Mouse (Mus musculus): ENCODE data around the gene Khsrp. TPM values are rescaled to one million over a fixed set of nuclear protein-coding genes. Genes with fewer than 3 reads are reported as not detected.
A peak's percentile ranks its signal among the peaks of the same experiment; 100 is the strongest.
"Not testable (repeated sequence)": the region's sequence is repeated elsewhere in the genome, so short reads cannot be mapped to it uniquely, and the experiment has no call there.

The Khsrp gene
- polyA plus RNA-seq, 1 experiment: 56.3 TPM

DNA sequence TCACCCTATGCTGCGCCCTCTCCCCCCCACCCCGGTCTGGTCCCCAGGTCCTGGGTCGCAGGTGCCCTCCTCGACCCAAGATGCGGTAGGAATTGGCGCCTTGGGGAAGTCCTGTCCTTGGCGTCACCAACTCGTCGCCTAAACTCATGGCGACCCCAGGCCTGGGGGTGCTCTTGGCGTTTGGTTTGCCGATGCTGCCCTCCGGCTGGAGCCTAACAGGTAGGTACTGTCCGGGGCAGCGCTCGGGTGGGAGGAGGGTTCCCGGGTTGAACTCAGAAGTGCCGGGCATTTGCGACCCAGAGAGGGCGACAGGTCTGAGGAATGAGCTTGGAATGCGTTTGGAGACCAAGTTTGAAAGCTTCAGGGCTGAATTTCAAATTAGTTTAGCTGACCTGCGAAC, 31.2 kb upstream of the Khsrp start:
- 8% methylated on average over 22 of the region's 22 CpGs for WGBS
- H3K27ac ChIP-seq (ENCODE audit: control insufficient read depth, insufficient read depth, low read depth, low read length, poor library complexity): no peak overlapping the region
- no peak overlapping the region for H3K4me3 ChIP-seq (replicated peaks; ENCODE audit: control insufficient read depth, low read depth, low read length)
- TF ChIP-seq POLR2A (IDR thresholded peaks at IDR 0.05; ENCODE audit: borderline replicate concordance, control insufficient read depth, low read depth, low read length): no peak
- TF ChIP-seq CTCF (IDR thresholded peaks at IDR 0.05; ENCODE audit: control insufficient read depth, insufficient read depth, low read length): no peak
- peaks cover 3% of the 10 kb centered on the region; the same call in 1 of the 2 replicates for H3K4me1 ChIP-seq (ENCODE audit: control insufficient read depth, insufficient read depth, low read length)

DNA sequence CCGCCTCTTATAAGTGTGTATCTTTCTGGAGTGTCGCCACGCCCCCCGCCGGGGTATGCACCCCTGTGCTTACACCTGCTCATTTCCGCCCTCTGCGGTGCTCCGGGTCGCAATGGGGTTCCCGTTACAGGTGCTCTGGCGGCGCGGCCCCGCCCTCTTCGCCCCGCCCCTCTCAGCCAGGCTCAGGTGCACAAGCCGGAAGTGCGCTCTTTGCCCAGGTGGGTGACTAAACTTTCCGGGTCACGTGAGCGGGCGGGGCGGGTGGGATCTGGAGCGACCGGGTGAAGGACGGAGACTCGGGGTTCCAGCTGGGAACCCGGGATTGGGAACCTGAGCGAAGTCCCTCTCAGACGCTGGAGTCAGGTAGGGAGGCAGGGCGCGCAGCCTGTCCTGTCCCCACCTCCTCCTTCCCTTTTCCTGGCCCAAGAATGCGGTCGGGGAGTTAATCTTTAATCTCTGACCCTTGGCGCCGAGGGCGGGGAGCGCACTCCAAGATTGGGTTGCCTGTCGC, 30.7 kb upstream of the Khsrp start:
- H3K4me3 ChIP-seq (replicated peaks; ENCODE audit: control insufficient read depth, low read depth, low read length): no peak overlapping the region
- TF ChIP-seq CTCF (IDR thresholded peaks at IDR 0.05; ENCODE audit: control insufficient read depth, insufficient read depth, low read length): no peak
- TF ChIP-seq POLR2A (IDR thresholded peaks at IDR 0.05; ENCODE audit: borderline replicate concordance, control insufficient read depth, low read depth, low read length): no peak
- H3K27ac ChIP-seq (ENCODE audit: control insufficient read depth, insufficient read depth, low read depth, low read length, poor library complexity): no peak overlapping the region
- under 1% methylated on average over 39 of the region's 39 CpGs for WGBS
- peaks cover 3% of the 10 kb centered on the region; the same call in 1 of the 2 replicates for H3K4me1 ChIP-seq (ENCODE audit: control insufficient read depth, insufficient read depth, low read length)

DNA sequence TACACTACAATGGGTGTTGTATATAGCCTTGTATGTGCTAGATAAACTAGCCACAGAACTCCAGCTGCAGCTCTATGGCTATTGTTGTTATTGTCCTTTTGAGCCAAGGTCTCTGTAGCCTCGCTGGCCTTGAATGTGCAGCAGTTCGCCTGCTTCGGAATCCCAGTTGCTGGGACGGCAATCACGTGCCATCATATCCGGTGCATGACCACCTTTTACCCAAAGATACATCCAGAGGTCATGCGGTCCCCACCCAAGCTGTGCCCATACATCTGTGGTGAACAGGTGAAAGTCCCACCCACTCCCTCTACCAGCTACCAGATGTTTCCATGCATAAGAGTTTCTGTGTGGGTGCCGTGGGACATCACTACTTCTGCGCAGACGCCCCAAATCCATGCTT, 29.7 kb upstream of the Khsrp start:
- H3K4me3 ChIP-seq (replicated peaks; ENCODE audit: control insufficient read depth, low read depth, low read length): no peak overlapping the region
- peaks cover 3% of the 10 kb centered on the region; the same call in 1 of the 2 replicates for H3K4me1 ChIP-seq (ENCODE audit: control insufficient read depth, insufficient read depth, low read length)
- 49% methylated on average over 10 of the region's 10 CpGs for WGBS
- H3K27ac ChIP-seq (ENCODE audit: control insufficient read depth, insufficient read depth, low read depth, low read length, poor library complexity): no peak overlapping the region
- TF ChIP-seq POLR2A (IDR thresholded peaks at IDR 0.05; ENCODE audit: borderline replicate concordance, control insufficient read depth, low read depth, low read length) (no peak), CTCF (IDR thresholded peaks at IDR 0.05; ENCODE audit: control insufficient read depth, insufficient read depth, low read length) (no peak)

DNA sequence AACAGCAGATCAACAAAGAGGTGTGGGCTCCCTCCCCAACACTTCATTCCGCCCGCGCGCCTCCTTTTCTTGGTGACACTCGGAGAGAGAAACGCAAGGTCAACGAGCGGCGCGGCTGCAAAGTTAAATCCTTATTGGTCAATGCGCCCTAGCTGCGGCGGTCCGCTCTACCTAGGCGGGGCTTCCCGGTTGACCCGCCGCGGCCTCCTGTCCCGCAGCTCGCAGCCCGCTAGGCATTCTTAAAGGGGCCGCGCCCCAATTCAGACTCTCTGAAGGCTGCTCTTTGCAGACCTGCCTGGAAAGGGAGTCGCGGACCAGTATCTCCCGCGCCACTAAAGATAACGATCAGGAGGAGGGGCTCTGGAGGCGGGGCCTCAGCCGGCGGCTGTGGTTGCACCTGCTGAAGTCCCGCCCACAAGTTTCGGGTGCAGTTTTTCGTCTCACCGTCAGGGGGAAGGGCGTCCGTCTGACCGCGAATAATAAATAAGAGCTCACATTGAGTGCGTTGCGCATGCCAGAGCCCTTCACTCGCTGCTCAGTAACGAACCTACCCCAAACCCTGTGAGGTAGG, 29.0 kb upstream of the Khsrp start:
- Histone ChIP-seq H3K4me1 (ENCODE audit: control insufficient read depth, insufficient read depth, low read length) (peaks cover 3% of the 10 kb centered on the region; the same call in 1 of the 2 replicates), H3K4me3 (replicated peaks; ENCODE audit: control insufficient read depth, low read depth, low read length) (peak overlapping the region; percentile 64), H3K27ac (ENCODE audit: control insufficient read depth, insufficient read depth, low read depth, low read length, poor library complexity) (peak overlapping the region; percentile 74; the same call in 1 of the 2 replicates)
- whole genome bisulfite sequencing: under 1% methylated on average over 44 of the region's 44 CpGs
- TF ChIP-seq CTCF (IDR thresholded peaks at IDR 0.05; ENCODE audit: control insufficient read depth, insufficient read depth, low read length): peak; percentile 55
- no peak for TF ChIP-seq POLR2A (IDR thresholded peaks at IDR 0.05; ENCODE audit: borderline replicate concordance, control insufficient read depth, low read depth, low read length)

DNA sequence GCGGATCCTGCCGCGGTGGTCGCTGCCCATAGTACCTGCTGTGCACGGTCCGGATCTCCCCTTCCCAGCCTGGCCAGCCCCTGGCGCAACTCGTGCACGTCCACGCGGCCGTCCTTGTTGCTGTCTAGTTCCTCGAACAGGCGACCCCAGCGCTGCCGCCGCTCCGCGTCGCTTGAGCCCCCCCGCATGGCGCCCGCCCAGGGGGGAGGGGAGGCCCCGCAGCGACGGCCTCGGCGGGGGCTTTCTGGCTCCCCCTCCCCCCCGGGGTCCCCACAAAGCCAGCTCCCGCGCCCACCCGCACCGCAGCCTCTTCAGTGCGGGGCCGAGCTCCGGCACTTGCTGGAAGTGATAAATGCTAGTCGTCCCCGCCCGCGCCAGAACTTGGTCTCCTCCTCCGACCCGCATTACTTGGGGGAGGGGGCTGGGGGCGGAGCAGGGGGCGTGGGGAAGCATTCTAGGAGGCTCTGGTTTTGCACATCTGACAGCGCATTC, 28.2 kb upstream of the Khsrp start, which contains the start of gene Slc25a23:
TSS of gene Slc25a23 (minus strand) at position 378 of the 492 bp plus-strand sequence.
- Histone ChIP-seq H3K27ac (ENCODE audit: control insufficient read depth, insufficient read depth, low read depth, low read length, poor library complexity) (peak within 1 kb of the TSS; percentile 74; the same call in 1 of the 2 replicates), H3K4me3 (replicated peaks; ENCODE audit: control insufficient read depth, low read depth, low read length) (peak within 1 kb of the TSS; percentile 64), H3K4me1 (ENCODE audit: control insufficient read depth, insufficient read depth, low read length) (peaks cover 3% of the 10 kb centered on the region; the same call in 1 of the 2 replicates)
- TF ChIP-seq CTCF (IDR thresholded peaks at IDR 0.05; ENCODE audit: control insufficient read depth, insufficient read depth, low read length) (no peak), POLR2A (IDR thresholded peaks at IDR 0.05; ENCODE audit: borderline replicate concordance, control insufficient read depth, low read depth, low read length) (no peak)
- under 1% methylated on average over 45 of the region's 45 CpGs for WGBS

DNA sequence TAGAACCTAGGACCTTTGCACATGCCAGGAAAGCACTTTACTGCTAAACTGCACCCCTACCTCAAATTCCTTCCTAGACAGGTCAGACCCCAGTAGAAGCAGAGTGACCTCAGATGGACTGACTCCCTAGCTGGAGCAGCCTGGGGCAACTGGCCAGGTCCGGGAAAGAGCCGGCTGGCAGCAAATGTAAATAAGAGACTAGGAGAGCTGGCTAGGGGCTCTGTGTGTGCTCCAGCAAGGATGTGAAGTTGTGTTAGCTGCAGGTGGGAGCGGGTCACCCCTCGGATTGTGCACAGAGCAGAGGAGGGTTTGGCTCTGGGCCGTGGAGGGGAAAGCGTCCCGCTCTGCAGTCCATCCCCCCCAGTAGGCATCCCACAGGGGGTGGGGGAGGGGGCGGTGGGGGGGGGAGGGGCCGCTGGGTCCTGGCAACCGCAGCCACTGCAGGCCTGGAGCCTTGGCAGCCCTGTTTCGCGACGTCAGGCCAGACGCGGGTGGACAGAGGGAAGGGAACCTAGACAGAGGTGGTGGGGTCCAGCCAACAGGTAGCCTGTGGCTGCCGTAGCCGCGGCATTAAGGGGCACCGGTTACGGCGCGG, 27.7 kb upstream of the Khsrp start, which contains the start of gene Crb3:
TSS of gene Crb3 (plus strand) at position 215 of the 595 bp plus-strand sequence.
- no peak within 1 kb of the TSS for H3K27ac ChIP-seq (ENCODE audit: control insufficient read depth, insufficient read depth, low read depth, low read length, poor library complexity)
- peaks cover 3% of the 10 kb centered on the region; the same call in 1 of the 2 replicates for H3K4me1 ChIP-seq (ENCODE audit: control insufficient read depth, insufficient read depth, low read length)
- 9% methylated on average over 21 of the region's 22 CpGs for WGBS
- H3K4me3 ChIP-seq (replicated peaks; ENCODE audit: control insufficient read depth, low read depth, low read length): peak within 1 kb of the TSS; percentile 49
- no peak for TF ChIP-seq CTCF (IDR thresholded peaks at IDR 0.05; ENCODE audit: control insufficient read depth, insufficient read depth, low read length)
- TF ChIP-seq POLR2A (IDR thresholded peaks at IDR 0.05; ENCODE audit: borderline replicate concordance, control insufficient read depth, low read depth, low read length): peak; percentile 24; the same call in 1 of the 2 replicates

DNA sequence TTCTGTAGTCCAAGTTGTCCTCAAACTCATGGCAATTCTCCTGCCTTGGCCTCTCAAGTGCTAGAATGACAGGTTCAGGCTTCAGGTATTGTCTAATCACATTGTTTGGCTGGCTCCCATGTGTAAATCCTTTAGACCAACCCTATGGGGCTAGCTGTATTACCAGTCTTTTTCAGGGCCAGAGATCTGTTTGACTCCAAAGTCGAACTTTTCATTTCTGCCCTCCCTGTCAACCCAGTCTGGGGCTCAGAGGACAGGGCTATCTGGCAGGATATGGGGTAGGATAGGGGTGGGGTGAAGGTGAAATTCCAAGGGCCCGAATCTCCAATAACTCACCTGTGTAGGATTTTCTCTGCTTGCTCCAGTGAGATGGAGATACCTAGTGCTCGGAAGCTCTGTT, 24.9 kb upstream of the Khsrp start:
- Histone ChIP-seq H3K4me1 (ENCODE audit: control insufficient read depth, insufficient read depth, low read length) (peaks cover 3% of the 10 kb centered on the region; the same call in 1 of the 2 replicates), H3K27ac (ENCODE audit: control insufficient read depth, insufficient read depth, low read depth, low read length, poor library complexity) (no peak overlapping the region), H3K4me3 (replicated peaks; ENCODE audit: control insufficient read depth, low read depth, low read length) (no peak overlapping the region)
- TF ChIP-seq CTCF (IDR thresholded peaks at IDR 0.05; ENCODE audit: control insufficient read depth, insufficient read depth, low read length) (no peak), POLR2A (IDR thresholded peaks at IDR 0.05; ENCODE audit: borderline replicate concordance, control insufficient read depth, low read depth, low read length) (no peak)
- 74% methylated on average over 3 of the region's 3 CpGs for WGBS

DNA sequence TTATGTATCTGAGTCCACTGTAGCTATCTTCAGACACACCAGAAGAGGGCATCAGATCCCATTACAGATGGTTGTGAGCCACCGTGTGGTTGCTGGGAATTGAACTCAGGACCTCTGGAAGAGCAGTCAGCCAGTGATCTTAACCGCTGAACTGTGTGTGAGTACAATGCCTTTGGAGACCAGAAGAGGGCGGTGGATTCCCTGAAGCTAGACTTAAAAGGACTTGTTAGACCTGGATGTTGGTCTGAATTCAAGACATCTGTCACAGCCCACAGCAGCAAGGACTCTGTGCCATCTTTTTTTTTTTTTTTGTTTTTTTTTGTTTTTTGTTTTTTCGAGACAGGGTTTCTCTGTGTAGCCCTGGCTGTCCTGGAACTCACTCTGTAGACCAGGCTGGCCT, 20.4 kb upstream of the Khsrp start:
- H3K4me3 ChIP-seq (replicated peaks; ENCODE audit: control insufficient read depth, low read depth, low read length); H3K27ac ChIP-seq (ENCODE audit: control insufficient read depth, insufficient read depth, low read depth, low read length, poor library complexity); H3K4me1 ChIP-seq (ENCODE audit: control insufficient read depth, insufficient read depth, low read length): not testable (repeated sequence)
- peak; percentile 13; the same call in 1 of the 2 replicates for TF ChIP-seq CTCF (IDR thresholded peaks at IDR 0.05; ENCODE audit: control insufficient read depth, insufficient read depth, low read length)
- 71% methylated on average over 4 of the region's 4 CpGs for WGBS
